Mouse (Mus musculus) midbrain, embryonic 15.5 days (tissue): ENCODE data around the gene Gm20662. TPM values are rescaled to one million over a fixed set of nuclear protein-coding genes. Genes with fewer than 3 reads are reported as not detected.
A peak's percentile ranks its signal among the peaks of the same experiment; 100 is the strongest.

Experiments
- ATAC-seq: fragments of 200-750 bp; cut with Nextera tagmentation; replicated peaks from 2 replicates; pipeline ENCODE4 v1.8.0; 2017; ENCODE audit warnings: moderate TSS enrichment
- H3K27ac ChIP-seq: fragments of 300-500 bp; sonication (generic); 2 replicates; pipeline ENCODE4 v1.5.1; 2015; ENCODE audit warnings: mild to moderate bottlenecking, inconsistent platforms
- H3K27me3 ChIP-seq: fragments of 300-500 bp; sonication (generic); replicated peaks from 2 replicates; pipeline ENCODE4 v1.6.1; 2015; ENCODE audit warnings: inconsistent platforms
- H3K36me3 ChIP-seq: fragments of 300-500 bp; sonication (generic); replicated peaks from 2 replicates; pipeline ENCODE4 v1.6.1; 2015; ENCODE audit warnings: inconsistent platforms
- H3K4me1 ChIP-seq: fragments of 300-500 bp; sonication (generic); 2 replicates; pipeline ENCODE4 v1.6.1; 2015; ENCODE audit warnings: inconsistent platforms
- H3K4me2 ChIP-seq: fragments of 300-500 bp; sonication (generic); 2 replicates; pipeline ENCODE4 v1.6.1; 2015; ENCODE audit warnings: inconsistent platforms, mild to moderate bottlenecking, moderate library complexity
- H3K4me3 ChIP-seq: fragments of 300-500 bp; sonication (generic); 2 replicates; pipeline ENCODE4 v1.5.1; 2015; ENCODE audit warnings: mild to moderate bottlenecking, inconsistent platforms
- H3K9ac ChIP-seq: fragments of 300-500 bp; sonication (generic); 2 replicates; pipeline ENCODE4 v1.6.1; 2015; ENCODE audit warnings: mild to moderate bottlenecking, inconsistent platforms
- H3K9me3 ChIP-seq: fragments of 300-500 bp; sonication (generic); 2 replicates; pipeline ENCODE4 v1.6.1; 2016; ENCODE audit warnings: inconsistent platforms
- WGBS: fragments of 180-500 bp; shearing (Covaris S2); methylation state at CpG from one replicate; pipeline ENCODE4 v1.1.7; 2015; ENCODE audit warnings: mixed read lengths; 5-methylcytosine and 5-hydroxymethylcytosine counted together
- polyA plus RNA-seq: library from polyadenylated mRNA; unstranded; fragments of >200 nt; fragmentation: Nextera tagmentation; extraction: Ambion mirVana; gene quantifications from 2 replicates; pipeline ENCODE4 v1.2.1, GENCODE M21; 2015

The Gm20662 gene
- polyA plus RNA-seq, 1 experiment from 2014 or later: 0.50 TPM

DNA sequence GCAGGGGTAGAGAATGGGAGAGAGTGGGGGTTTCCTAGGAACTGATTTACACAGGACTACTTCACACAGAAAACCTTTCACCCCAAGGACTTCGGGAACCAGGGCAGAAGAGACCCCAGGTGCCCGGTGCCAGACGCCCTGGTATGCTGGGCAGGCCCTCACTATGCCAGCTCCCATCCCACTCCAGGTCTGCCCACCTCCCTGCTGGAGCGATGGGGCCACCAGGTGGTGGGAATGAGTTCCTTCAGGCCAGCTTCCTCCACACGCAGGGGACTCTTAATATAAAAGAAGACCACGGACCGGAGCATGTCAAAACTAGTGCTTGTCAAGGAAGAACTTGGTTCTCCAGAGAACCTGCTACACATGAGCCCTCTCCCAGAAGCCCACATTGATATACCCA, 71.0 kb downstream of the Gm20662 start:
- Histone ChIP-seq H3K4me2 (no peak overlapping the region), H3K9me3 (no peaks in the 10 kb centered on the region), H3K36me3 (peaks cover 13% of the 10 kb centered on the region; the same call in 1 of the 2 replicates), H3K4me3 (no peak overlapping the region), H3K27me3 (no peaks in the 10 kb centered on the region), H3K4me1 (no peaks in the 10 kb centered on the region), H3K27ac (no peak overlapping the region), H3K9ac (no peak overlapping the region)
- ATAC-seq: no peak
- 78% methylated on average over 7 of the region's 7 CpGs for WGBS

DNA sequence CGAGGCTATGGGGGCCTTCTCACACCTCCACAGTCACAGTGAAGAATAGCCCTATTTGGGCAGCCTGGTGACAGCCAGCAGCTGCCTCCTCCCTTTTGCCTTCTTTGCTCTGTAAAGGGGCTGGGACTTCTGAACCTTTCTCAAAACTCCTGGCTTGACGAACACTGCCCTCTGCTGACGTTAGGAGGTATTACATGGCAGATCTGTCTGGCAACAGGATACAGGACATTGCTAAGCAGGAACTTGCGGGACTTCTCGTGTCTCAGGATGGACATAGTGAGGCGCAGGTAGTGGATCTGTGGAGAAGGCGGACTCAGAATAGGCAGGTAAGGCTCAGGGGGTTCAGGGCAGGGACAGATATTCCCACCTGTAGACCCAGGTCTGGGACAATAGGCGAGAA, 71.8 kb downstream of the Gm20662 start:
- WGBS: 21% methylated on average over 8 of the region's 8 CpGs
- H3K4me1 ChIP-seq: no peaks in the 10 kb centered on the region
- no peak overlapping the region for H3K27ac ChIP-seq
- H3K4me3 ChIP-seq: no peak overlapping the region
- H3K36me3 ChIP-seq: peaks cover 13% of the 10 kb centered on the region; the same call in 1 of the 2 replicates
- 0 out of 2 replicates have a peak, but pooled peaks have one; percentile 58 for ATAC-seq
- no peak overlapping the region for H3K4me2 ChIP-seq
- no peak overlapping the region for H3K9ac ChIP-seq
- no peaks in the 10 kb centered on the region for H3K9me3 ChIP-seq
- no peaks in the 10 kb centered on the region for H3K27me3 ChIP-seq

DNA sequence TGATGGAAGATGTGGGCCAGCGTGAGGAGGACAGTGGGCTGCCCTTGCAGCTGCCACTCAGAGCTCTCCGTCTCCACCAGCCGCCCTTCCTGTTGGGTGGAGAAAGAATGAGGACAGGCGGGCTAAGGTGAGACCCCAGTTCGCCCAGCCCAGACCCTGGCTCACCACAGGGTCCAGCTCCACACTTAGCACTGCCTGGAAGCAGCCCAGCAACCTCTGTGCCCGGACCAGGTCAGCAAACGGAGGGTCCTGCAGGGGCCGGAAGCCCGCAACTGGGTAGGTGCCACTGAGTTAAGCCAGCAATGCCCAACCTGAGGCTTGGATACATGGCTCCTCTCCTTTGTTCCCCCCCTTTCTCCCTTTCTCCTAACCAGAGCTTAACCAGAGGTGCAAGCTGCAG, 72.9 kb downstream of the Gm20662 start:
- H3K9me3 ChIP-seq: no peaks in the 10 kb centered on the region
- no peak for ATAC-seq
- H3K4me2 ChIP-seq: no peak overlapping the region
- H3K4me1 ChIP-seq: 0 out of 2 replicates have a peak, but pooled peaks cover 4% of the 10 kb centered on the region
- H3K27me3 ChIP-seq: no peaks in the 10 kb centered on the region
- 86% methylated on average over 9 of the region's 9 CpGs for WGBS
- no peak overlapping the region for H3K27ac ChIP-seq
- no peak overlapping the region for H3K4me3 ChIP-seq
- peaks cover 3% of the 10 kb centered on the region; the same call in 1 of the 2 replicates for H3K36me3 ChIP-seq
- H3K9ac ChIP-seq: no peak overlapping the region

DNA sequence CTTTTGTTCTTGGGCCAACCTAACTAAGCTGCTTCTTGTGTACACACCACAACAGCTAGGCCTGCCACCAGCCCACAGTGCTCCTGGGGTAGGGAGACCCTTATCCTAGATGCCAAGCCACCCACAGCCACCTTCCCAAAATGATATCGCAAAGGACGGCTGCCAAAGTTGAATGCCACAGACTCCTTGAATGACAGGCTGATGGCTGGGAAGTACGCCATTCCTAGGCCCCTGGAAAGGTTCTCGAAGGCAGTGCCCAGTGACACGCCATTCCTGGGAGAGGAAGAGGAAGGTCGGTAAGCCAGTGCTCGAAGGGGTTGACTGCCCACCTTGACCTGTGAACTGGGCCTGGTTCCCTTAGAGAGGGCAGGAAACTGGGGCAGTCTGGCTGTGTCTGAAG, 73.4 kb downstream of the Gm20662 start:
- ATAC-seq: no peak
- Histone ChIP-seq H3K9me3 (no peaks in the 10 kb centered on the region), H3K27me3 (no peaks in the 10 kb centered on the region), H3K4me2 (no peak overlapping the region), H3K4me1 (0 out of 2 replicates have a peak, but pooled peaks cover 4% of the 10 kb centered on the region), H3K27ac (no peak overlapping the region), H3K4me3 (no peak overlapping the region), H3K9ac (no peak overlapping the region), H3K36me3 (peaks cover 3% of the 10 kb centered on the region; the same call in 1 of the 2 replicates)
- 92% methylated on average over 7 of the region's 7 CpGs for WGBS

DNA sequence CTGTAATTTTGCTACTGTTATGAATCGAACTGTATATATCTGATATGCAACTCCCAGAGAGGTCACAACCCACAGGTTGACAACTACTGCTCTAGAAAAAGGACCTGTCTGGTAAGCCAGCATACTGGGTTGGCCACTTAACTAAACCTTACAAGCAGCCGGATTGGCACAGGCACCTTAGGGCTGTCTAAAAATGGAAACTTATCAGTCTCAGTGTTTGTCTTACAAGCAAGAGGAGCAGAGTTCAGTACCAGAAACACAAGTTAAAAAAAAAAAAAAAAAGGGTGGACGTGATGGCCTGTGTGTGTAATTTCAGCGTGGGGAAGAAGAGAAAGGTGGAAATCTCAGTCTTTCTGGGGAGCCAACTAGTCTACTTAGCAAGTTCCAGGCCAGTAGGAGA, 75.7 kb downstream of the Gm20662 start:
- Histone ChIP-seq H3K27me3 (no peaks in the 10 kb centered on the region), H3K9me3 (no peaks in the 10 kb centered on the region), H3K9ac (no peak overlapping the region), H3K4me2 (no peak overlapping the region), H3K4me3 (no peak overlapping the region), H3K27ac (no peak overlapping the region), H3K4me1 (0 out of 2 replicates have a peak, but pooled peaks cover 4% of the 10 kb centered on the region), H3K36me3 (peaks cover 3% of the 10 kb centered on the region; the same call in 1 of the 2 replicates)
- 82% methylated on average over 4 of the region's 4 CpGs for WGBS
- no peak for ATAC-seq

DNA sequence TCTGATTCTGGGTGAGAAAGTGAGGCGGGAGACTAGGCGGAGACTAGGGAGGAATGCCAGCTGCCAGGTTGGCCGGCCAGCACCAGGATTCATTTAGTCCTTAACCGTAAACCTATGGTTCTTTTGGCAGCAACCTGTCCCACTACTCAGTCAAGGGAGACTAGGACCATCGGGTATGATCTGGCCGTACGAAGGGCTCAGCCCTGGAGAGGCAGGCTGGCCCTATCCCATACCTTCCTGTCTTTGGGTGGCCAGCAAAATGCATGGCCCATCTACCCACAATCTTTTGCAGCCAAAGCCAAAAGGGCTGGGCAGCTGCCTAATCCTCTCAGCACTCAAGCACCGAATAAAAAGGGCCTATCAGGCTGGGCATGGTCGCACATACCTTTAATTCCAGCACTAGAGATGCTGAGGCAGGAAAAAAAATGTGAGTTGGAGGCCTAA, 76.4 kb downstream of the Gm20662 start:
- ATAC-seq: no peak
- no peak overlapping the region for H3K4me3 ChIP-seq
- no peaks in the 10 kb centered on the region for H3K9me3 ChIP-seq
- no peaks in the 10 kb centered on the region for H3K27me3 ChIP-seq
- H3K9ac ChIP-seq: no peak overlapping the region
- H3K27ac ChIP-seq: no peak overlapping the region
- WGBS: 56% methylated on average over 9 of the region's 9 CpGs
- H3K4me1 ChIP-seq: 0 out of 2 replicates have a peak, but pooled peaks cover 4% of the 10 kb centered on the region
- H3K4me2 ChIP-seq: no peak overlapping the region
- peaks cover 3% of the 10 kb centered on the region; the same call in 1 of the 2 replicates for H3K36me3 ChIP-seq

GRCm38 (mm10) chr9:108073141-108073930, 77.2 kb downstream of the Gm20662 start:
- Histone ChIP-seq H3K9me3 (no peaks in the 10 kb centered on the region), H3K27me3 (no peaks in the 10 kb centered on the region), H3K4me1 (peaks cover 11% of the 10 kb centered on the region), H3K36me3 (peaks cover 3% of the 10 kb centered on the region; the same call in 1 of the 2 replicates), H3K4me2 (no peak overlapping the region), H3K27ac (no peak overlapping the region), H3K9ac (no peak overlapping the region), H3K4me3 (no peak overlapping the region)
- ATAC-seq: no peak
- 53% methylated on average over 7 of the region's 7 CpGs for WGBS

DNA sequence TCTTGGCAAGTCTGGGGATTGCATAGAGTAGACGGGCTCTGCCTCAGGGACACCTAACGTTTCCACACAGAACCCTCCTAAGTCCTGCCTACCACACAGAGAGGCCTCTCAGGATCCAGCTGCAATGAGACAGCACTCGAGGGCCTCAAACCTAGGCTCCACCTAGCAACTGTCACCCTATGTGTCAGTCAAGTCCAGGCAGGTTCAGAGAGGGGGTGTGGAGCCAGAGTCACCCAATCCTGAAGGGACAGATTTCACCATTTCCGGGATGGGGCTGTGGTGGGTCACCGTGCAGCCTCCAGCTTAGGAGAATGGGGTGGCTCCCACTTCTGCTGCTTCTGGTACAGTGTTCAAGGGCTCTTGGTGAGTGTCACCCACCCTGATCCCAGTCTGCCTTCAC, 84.0 kb downstream of the Gm20662 start, which contains the start of gene Mst1:
Gene Mst1 (plus strand): TSS at position 269 of the 400 bp plus-strand sequence.
- H3K4me1 ChIP-seq: peaks cover 23% of the 10 kb centered on the region
- H3K4me2 ChIP-seq: peak within 1 kb of the TSS; percentile 84
- H3K27me3 ChIP-seq: peaks cover 29% of the 10 kb centered on the region
- ATAC-seq: no peak
- peak within 1 kb of the TSS; percentile 98 for H3K4me3 ChIP-seq
- WGBS: 82% methylated on average over 5 of the region's 5 CpGs
- H3K36me3 ChIP-seq: peaks cover 10% of the 10 kb centered on the region; the same call in 1 of the 2 replicates
- H3K9ac ChIP-seq: peak within 1 kb of the TSS; percentile 99
- no peaks in the 10 kb centered on the region for H3K9me3 ChIP-seq
- H3K27ac ChIP-seq: no peak within 1 kb of the TSS

DNA sequence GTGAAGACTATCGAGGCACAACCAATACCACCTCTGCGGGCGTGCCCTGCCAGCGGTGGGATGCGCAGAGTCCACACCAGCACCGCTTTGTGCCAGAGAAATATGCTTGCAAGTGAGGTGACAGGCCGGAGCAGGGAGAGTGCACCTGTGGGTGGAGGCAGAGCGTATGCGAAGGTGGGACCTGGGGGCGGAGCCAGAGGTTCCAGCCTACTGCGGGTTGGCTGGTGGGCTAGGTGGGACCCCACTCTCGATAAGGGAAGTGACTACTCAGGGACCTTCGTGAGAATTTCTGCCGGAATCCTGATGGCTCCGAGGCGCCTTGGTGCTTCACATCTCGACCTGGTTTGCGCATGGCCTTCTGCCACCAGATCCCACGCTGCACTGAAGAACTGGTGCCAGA, 86.4 kb downstream of the Gm20662 start:
- Histone ChIP-seq H3K4me1 (peaks cover 23% of the 10 kb centered on the region), H3K27ac (no peak overlapping the region), H3K9me3 (no peaks in the 10 kb centered on the region), H3K4me2 (peak overlapping the region; percentile 34), H3K4me3 (no peak overlapping the region), H3K9ac (no peak overlapping the region), H3K36me3 (peaks cover 33% of the 10 kb centered on the region), H3K27me3 (peaks cover 29% of the 10 kb centered on the region)
- ATAC-seq: no peak
- 8% methylated on average over 19 of the region's 19 CpGs for WGBS

DNA sequence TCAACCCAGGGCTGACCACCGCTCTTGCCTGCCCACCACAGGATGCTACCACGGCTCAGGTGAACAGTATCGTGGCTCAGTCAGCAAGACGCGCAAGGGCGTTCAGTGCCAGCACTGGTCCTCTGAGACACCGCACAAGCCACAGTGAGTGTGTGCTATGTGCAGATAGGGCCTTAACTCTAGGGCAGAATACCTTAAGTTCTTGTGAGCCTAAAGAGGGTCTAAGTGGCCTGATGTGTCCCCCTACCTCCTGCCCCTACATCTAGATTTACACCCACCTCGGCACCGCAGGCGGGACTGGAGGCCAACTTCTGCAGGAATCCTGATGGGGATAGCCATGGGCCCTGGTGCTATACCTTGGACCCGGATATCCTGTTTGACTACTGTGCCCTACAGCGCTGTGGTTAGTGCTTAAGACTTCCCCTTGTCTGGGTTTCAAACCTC, 86.9 kb downstream of the Gm20662 start, which contains the start of gene Rnf123:
Gene Rnf123 (minus strand): TSS at position 359 of the 444 bp plus-strand sequence.
- ATAC-seq: no peak
- H3K9ac ChIP-seq: no peak within 1 kb of the TSS
- H3K4me1 ChIP-seq: peaks cover 19% of the 10 kb centered on the region
- H3K36me3 ChIP-seq: peaks cover 37% of the 10 kb centered on the region
- H3K27me3 ChIP-seq: peaks cover 29% of the 10 kb centered on the region
- H3K4me3 ChIP-seq: no peak within 1 kb of the TSS
- no peaks in the 10 kb centered on the region for H3K9me3 ChIP-seq
- WGBS: 38% methylated on average over 12 of the region's 12 CpGs
- H3K27ac ChIP-seq: no peak within 1 kb of the TSS
- peak within 1 kb of the TSS; percentile 34 for H3K4me2 ChIP-seq

DNA sequence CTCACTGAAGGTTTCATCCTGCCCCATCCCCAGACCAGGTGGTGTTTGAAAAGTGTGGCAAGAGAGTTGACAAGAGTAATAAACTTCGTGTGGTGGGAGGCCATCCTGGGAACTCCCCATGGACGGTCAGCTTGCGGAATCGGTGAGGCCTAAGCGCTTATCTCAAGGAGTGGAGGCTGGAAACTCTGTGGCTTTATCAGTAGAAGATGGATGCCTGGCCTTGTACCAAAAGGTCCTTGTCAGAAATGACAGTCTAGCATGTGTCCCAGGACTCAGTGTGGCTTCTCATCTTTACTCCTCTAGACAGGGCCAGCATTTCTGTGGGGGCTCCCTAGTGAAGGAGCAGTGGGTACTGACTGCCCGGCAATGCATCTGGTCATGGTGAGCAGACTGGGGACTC, 87.4 kb downstream of the Gm20662 start:
- peaks cover 39% of the 10 kb centered on the region for H3K36me3 ChIP-seq

GRCm38 (mm10) chr9:108085261-108085660, 89.1 kb downstream of the Gm20662 start:
- Histone ChIP-seq H3K27me3 (peaks cover 29% of the 10 kb centered on the region), H3K4me3 (no peak overlapping the region), H3K9me3 (no peaks in the 10 kb centered on the region), H3K27ac (no peak overlapping the region), H3K4me1 (peaks cover 5% of the 10 kb centered on the region; the same call in 1 of the 2 replicates), H3K4me2 (no peak overlapping the region), H3K36me3 (peaks cover 50% of the 10 kb centered on the region), H3K9ac (no peak overlapping the region)
- 97% methylated on average over 4 of the region's 4 CpGs for WGBS
- no peak for ATAC-seq

More for the DNA sequence above, 87.4 kb downstream of the Gm20662 start:
- Histone ChIP-seq H3K9me3 (no peaks in the 10 kb centered on the region), H3K4me1 (peaks cover 13% of the 10 kb centered on the region), H3K27ac (no peak overlapping the region), H3K9ac (no peak overlapping the region), H3K27me3 (peaks cover 29% of the 10 kb centered on the region), H3K4me3 (no peak overlapping the region), H3K4me2 (no peak overlapping the region)
- ATAC-seq: no peak
- WGBS: 85% methylated on average over 6 of the region's 6 CpGs
